Mouse (Mus musculus): ENCODE results near the gene Gm5796.
"Not testable (repeated sequence)": the region's sequence is repeated elsewhere in the genome, so short reads cannot be mapped to it uniquely, and the experiment has no call there.

Gm5796 gene

DNA sequence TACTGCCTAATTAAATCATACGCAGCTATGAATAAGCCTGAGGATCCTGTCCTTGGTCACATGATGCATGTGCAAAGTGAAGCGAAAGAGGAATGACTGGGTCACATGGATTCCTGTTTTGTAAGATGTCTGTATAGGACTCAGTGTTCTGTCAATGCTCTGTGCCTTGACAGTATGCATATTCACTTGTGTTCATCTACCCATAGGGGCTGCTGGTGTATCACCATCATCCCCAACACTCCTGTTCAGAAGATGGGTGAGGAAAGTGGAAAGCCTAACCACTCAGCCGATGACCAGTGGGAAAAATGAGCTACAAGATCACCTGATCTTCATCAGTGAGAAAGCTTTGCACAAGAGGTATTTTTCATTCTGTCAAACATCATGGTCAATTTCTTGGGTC, at the start of gene Gm5796:
Gm5796 (plus strand) TSS at position 301 of the 400 bp plus-strand sequence.
- DNase-seq (ENCODE audit: low spot score), result not testable (repeated sequence)

GRCm38 (mm10) chr14:3998094-3998493, 25.6 kb upstream of the Gm5796 start, which contains the start of gene Gm3099:
TSS of gene Gm3099 (plus strand) at chr14:3998394.
- DNase-seq (ENCODE audit: low spot score), result not testable (repeated sequence)

DNA sequence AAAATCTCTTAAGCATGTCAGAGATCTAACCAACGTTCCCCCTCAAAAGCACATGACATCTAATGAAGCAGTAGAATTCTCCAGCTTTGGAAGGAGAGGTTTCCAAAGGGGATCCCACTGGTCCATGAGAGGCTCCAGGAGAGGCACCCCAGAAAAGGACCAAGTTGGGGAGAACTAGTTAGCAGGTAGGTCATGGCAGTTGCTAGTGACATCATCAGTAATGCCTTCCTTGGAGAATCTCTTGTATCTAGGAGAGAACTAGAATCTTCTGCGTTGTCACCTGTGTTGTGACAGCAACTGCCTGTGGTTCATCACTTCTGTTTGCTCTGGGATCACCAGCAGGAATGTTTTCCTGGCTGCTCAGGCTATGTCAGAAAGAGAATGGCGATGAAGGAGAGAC, 60.1 kb downstream of the Gm5796 start, which contains the start of gene Gm3115:
Gm3115 (plus strand) TSS at position 301 of the 400 bp plus-strand sequence.
- DNase-seq (ENCODE audit: low spot score), result not testable (repeated sequence)

Data from ovary, postnatal 10 days (tissue).